Mouse (Mus musculus): ENCODE data around the gene Fpgt.

GRCm38 (mm10) chr3:155141047-155141446, 47.8 kb upstream of the Fpgt start:
- TF ChIP-seq POLR2A (IDR thresholded peaks at IDR 0.05; ENCODE audit: control insufficient read depth, extremely low read depth, insufficient read depth, low read length, poor library complexity) (no peak), CTCF (IDR thresholded peaks at IDR 0.05; ENCODE audit: borderline replicate concordance, control insufficient read depth, extremely low read depth, insufficient read depth, low read length, poor library complexity) (no peak)
